Mouse (Mus musculus) ovary, adult 18-20 months (tissue): ENCODE results near the gene Pcgf2.
A peak's percentile ranks its signal among the peaks of the same experiment; 100 is the strongest.
"Not testable (repeated sequence)": the region's sequence is repeated elsewhere in the genome, so short reads cannot be mapped to it uniquely, and the experiment has no call there.

Experiments
- DNase-seq: peaks from one replicate; pipeline ENCODE4 v3.0.0; 2022; ENCODE audit warnings: low spot score, mixed read lengths

Pcgf2 gene

GRCm38 (mm10) chr11:97668160-97668559, 32.1 kb downstream of the Pcgf2 start:
- DNase-seq = no peak

DNA sequence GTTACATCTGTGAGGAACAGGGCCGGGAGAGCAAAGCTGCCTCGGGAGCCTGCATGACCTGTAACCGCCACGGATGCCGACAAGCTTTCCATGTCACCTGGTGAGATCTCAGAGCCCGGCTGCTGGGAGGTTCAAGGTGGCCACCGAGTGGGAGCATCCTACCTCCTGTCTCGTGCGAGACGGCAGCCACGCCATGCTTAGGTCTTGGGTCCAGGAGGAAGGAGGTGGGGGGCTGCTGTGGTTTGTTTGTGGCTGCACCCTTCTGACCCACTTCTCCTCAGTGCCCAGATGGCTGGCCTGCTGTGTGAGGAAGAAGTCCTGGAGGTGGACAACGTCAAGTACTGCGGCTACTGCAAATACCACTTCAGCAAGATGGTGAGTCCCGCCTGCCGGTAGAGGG, 33.5 kb downstream of the Pcgf2 start:
- DNase-seq = no peak

- DNase-seq = no peak
Measured at GRCm38 (mm10) chr11:97666221-97666620, 34.1 kb downstream of the Pcgf2 start.

GRCm38 (mm10) chr11:97665431-97665830, 34.9 kb downstream of the Pcgf2 start:
- no peak for DNase-seq

GRCm38 (mm10) chr11:97664771-97665240, 35.5 kb downstream of the Pcgf2 start:
- no peak for DNase-seq

GRCm38 (mm10) chr11:97664339-97664665, 36.0 kb downstream of the Pcgf2 start:
- DNase-seq = no peak

- DNase-seq = no peak
Measured at GRCm38 (mm10) chr11:97663528-97664338, 36.6 kb downstream of the Pcgf2 start.

GRCm38 (mm10) chr11:97662893-97663527, 37.3 kb downstream of the Pcgf2 start, which contains the start of gene Mllt6:
Mllt6 (plus strand) TSS chr11:97663414.
- DNase-seq = peak; percentile 62

- no peak for DNase-seq
Measured at GRCm38 (mm10) chr11:97662207-97662892, 37.9 kb downstream of the Pcgf2 start.

DNA sequence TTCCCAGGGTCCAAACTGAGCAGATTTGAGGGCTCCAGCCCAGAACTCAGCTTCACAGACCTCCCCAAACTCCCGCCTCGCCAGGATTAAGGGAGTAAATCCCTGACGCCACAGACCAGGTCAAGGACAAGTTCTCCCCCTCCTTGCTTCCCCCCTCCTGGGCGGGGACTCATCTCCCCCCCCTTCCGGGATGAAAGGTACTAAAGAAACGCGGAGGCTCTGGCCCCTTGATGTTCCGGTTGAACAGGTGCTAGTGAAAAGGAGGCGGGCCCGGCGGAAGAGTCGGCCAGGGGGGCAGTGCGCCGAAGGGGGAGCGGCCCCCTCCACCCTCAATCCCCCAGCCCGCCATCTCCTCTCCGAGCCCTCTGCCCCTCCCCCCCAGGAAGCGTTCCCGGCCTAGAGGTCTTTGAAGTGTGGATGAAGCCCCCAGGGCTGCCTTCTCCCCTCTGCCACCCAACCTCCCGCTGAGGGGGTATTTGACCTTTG, 38.6 kb downstream of the Pcgf2 start:
- peak; percentile 66 for DNase-seq

- no peak for DNase-seq
Measured at GRCm38 (mm10) chr11:97660734-97661647, 39.3 kb downstream of the Pcgf2 start.

DNA sequence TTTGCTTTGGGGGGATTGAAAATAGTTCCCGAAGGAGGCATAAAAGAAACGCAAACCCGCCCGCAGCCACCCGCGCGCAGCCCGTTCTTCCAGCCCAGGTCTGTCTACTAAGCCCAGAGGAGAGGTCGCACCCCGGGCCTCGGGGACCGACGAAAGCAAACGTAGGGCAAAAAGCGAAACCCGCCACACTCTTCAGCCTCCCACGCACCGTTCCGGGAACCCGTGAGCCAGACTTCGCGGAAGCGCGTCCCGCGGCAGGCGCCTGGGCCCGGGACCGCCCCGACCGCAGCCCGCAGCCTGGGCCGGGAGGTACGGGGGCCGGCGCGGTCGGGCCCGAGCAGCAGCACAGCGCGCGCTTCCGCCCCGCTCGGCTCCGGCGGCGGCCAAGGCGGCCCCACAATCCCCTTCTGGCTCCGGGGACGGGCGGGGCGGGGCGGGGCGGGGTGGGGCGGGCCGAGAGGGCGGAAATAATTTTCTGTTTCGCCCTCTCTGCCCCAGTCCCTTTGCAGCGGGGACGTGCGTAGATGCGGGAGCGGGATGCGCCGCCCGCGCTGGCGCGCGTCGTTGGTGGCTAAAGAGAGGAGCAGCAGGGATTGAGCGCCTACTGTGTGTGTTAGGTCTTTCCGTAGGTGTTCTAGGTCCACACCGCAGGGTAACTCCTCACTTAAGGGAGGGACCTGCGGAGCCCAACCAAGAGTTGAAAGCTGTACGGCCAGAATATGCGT, 40.1 kb downstream of the Pcgf2 start:
- DNase-seq = peak; percentile 63

DNA sequence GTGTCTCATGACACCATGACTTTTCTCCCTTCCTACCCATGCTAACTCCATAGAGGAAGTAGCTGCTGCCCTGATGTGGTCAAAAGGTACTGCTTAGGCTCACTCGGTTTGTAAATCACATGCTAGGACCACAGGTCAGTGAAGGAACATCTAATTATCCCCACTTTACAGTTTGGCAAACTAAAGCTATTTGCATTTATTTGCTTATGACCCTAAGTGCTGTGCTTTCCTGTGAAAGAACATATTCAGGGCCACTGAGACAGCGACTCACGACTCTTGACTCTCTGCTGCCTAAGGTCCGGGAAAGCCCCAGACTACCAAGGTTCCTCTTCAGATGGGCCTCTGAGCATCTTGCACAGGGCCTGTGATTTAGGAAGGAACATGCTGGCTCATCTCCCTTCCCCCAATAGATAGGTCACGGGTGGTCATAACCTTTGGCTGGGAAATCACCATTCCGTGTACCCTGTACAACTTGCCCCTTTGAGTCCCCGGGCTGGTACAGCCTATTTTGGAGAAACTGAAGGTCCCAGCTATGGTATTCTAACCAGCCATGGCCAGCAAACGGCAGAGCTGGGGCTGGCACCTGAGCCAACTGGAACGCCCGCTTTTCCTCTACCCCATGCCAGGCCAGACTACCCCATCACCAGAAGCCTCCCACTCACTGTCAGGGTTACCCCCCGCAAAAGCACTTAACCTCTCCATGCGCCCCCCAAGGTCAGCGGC, 40.9 kb downstream of the Pcgf2 start:
- no peak for DNase-seq

DNA sequence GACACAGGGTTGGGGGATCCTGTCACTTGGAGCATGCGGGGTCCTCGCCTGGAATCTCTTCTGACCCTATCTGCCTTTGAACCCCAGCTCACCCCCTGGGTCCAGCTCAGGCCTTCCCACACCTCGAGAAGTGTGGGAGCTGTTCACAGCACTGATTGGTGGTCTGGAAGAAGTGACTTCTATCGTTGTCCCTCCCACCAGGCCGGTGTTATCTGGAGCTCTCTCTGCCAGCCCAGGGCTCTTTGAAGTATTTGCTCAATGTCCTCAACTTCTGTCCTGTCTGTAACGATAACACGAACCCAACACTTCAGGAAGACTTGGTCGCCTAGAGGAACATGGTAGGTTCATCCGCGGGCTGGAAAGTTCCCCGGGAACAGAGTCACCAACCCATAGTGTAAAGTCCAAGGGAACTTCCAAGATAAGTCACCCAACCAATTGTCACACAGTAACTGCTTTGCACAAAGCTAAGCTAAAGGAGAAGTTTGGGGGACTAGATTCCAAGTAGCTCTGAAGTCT, 41.5 kb downstream of the Pcgf2 start:
- DNase-seq = no peak

DNA sequence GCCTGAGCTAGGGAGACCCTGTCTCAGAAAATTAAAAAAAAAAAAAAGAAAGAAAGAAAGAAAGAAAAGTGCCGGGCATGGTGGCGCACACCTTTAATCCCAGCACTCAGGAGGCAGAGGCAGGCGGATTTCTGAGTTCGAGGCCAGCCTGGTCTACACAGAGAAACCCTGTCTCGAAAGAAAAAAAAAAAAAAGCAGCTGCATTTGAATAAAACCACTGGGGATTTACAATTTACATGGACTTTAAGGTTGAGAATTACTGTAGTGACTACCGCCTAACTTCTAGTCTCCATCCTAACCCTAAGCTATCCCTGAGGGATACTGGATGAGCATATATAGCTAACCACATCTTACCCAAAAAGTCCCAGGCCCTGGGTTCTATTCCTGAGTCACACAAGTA, 42.3 kb downstream of the Pcgf2 start:
- not testable (repeated sequence) for DNase-seq

DNA sequence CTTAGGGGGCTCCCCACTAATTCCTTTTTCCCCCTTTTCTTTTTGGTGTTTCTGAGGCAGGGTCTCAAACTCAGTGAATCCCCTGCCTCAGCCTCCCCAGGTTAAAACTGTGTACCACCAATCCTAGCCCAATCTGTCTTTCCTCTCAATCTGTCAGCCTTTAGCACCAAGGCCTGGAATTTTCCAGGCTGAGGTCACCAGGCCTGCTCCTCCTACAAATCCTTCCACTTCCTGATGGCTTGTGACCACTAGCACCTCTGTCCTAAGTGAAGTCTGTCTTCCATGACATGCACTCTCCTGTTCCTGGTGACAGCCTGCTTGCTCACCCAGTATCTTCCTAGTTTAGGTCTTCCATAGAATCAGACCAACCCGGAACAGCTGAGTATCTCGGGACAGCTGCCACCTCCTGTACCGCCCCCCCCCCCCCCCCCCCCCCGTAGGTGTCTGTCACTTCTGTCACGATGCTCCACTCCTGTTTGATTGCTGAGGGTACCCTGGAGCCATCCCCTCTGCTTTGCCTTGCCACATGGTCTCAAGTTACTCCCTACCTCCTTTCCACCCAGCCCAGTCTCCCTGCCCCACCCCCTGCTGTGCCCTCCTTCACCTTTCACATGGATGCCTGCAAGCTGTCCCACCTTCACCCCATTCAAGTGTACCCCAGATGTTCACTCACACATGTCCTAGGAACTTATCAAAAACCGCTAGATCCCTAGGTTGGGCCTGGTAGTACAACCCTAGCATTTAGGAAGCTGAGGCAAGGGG, 42.9 kb downstream of the Pcgf2 start:
- no peak for DNase-seq

DNA sequence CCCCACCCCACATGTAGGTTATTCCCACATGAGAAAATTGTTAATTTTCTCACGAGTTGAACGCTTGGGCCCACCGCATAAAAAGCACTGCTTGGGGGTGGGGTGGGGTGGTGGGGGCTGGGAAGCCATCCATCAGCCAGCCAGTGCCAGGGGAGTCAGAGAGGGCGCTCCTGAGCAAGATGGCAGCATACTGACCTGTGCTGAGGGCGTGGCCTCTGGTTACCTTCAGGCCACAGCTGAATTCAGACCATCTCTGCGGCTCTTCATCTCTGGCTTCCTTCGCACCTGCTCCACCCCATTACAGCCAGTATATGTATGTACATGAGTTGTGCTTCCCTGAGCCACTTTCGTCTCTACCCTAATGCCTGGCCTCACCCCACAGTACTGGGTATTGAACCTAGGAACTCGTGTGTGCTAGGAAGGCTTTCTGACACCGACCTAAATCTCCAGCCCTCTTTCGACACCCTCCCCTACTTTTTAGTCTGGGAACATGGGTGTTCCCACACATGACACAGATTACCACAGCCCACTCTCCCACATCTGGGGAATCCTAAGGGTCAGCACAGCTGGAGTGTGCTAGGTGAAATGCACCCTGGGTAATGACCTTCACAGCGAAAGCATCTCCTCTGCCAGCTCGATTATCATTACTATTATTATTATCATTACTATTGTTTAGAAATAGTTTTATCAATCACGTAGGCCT, 43.9 kb downstream of the Pcgf2 start:
- no peak for DNase-seq

DNA sequence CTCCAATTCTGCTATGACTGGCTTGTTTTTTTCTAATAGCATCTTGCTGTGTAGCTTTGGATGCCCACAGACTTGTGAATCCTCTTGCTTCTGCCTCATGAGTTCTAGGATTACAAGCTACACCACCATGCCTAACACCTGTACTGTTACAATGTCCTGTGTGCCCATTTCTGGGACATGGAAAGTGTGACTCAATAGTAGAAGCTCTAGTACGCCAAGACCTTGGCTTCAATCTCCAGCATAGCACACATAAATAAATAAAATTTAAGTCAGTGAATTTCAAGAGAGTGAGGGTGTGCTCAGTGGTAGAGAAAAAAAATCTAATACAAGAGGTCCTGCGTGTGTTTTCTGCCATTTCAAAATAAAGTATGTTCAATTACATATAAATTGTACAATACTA, 46.1 kb downstream of the Pcgf2 start:
- DNase-seq = no peak

DNA sequence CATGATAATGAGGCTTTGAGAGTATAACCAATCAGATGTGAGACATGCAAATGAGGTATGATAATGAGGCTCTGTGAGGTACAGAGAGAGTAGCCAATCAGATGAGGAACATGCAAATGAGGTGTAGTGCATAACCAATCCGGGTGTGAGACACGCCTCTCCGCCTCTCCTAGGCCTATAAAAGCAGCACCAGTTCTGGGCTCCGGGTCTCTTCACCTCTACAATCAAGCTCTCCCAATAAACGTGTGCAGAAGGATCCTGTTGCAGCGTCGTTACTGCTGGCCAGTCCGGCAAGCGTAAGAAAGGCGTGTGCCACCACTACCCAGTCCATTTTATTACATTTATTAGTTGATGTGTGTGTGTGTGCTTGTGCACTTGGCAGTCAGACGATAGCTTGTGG, 46.9 kb downstream of the Pcgf2 start:
- DNase-seq = not testable (repeated sequence)
